Mouse (Mus musculus): Measurements from ENCODE around the gene Usf1.

The Usf1 gene

DNA sequence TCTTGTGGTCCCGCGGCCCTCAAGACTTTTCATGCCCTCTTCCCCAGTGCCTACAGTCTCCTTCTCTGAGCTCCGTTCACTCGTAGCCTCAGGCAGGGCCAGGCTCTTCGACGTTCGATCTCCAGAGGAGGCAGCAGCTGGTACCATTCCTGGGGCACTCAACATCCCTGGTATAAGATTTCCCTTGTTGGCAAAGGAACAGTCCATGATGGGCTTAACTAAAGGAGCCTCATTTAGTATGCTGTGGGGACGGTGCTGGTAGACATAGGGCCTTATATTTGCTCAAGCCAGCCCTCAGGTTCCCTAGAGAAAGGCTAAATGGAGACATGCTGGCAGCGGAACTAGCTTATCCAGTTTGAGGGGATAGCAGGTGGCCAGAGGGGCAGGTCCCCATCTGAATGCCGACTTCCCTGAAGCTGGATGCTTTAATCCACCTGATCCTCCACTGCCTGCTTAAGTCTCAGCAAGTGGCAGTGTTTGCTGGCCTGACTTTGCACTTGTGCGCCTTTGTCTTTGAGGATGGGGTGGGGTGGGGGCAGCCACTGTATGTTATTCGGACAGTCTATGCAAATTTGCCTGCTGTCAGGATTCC is 8.3 kb downstream of the Usf1 start:
- no peak for DNase-seq

DNA sequence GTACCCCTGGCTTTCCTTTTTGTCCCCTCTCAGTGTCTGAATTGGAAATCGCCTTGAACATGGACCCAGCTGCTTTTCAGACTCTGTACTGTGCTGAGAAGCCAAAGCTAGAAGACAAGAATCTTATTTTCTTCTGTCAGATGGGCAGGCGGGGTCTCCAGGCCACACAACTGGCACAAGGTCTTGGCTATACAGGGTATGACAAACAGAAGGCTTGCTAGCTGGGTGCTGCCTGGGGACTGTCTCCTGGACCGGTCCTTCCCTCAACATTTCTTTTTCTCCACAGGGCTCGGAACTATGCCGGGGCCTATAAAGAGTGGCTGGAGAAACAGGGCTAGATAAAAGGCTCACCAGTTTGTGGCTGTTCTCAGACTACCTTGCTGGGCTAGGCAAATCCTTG is 8.8 kb downstream of the Usf1 start:
- no peak for DNase-seq

DNA sequence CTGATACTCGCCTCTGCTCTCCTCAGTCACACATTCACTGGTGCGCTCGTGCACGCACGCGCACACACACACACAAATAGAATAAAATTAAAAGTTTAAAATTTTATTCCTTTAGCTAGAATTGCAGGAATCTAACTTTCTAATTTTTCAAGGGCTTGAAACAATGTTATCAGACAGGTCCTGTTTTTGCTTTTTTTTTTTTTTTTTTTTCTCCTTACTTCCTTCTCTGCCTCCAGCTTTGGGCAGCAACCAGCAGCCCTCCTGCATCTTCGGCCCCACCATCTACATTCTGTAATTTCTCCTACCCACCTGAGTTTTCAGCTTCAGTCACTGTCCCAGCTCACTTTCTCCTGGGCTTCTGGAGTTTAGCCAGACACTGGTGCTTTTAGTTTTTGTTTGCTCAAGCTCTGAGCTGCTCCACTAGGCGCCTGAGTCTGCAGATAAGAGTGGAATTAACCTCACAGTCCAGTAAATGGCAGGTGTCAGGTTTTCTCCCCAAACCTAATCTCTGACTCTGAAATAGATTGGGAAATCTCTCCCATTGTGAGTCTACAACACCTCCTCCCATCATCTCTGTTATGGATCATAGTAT is 11.5 kb downstream of the Usf1 start:
- no peak for DNase-seq

DNA sequence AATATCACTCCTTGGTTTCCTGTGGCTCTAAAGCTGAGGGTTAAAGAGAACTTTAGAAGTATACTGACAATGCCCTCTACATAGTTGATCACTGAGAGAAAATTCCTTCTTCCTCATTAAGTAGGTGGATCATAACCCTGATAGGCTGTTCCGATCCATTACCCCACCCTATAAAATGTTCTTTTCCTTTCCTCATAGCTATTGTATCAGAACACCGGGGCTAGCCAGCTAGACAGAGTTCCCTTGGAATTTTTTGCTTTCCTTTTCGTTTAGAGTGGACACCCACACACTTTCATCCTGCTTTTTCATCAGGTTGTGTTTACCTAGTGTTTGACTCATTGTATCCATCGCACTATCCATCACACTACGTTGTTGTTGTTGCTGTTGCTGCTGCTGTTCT is 13.5 kb downstream of the Usf1 start:
- no peak for DNase-seq

DNA sequence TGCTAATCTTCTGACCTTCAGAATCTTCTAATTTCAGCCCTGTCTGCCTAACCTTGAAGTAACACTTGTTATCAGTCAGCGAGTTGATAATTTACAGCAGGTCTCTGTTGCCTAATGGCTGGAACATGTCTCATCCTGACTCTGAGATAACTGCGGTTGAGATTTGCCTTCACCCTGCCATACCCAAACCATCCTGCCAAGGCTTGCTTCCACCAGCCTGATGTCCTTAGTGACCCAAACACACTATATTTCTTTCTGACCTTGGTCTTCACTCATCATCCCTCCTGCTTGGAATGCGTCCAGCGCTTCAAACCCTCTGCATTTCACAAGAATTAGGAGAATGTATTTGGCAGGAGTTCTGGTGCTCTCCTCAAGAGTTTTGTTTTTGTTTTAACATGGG is 14.0 kb downstream of the Usf1 start:
- DNase-seq = no peak

DNA sequence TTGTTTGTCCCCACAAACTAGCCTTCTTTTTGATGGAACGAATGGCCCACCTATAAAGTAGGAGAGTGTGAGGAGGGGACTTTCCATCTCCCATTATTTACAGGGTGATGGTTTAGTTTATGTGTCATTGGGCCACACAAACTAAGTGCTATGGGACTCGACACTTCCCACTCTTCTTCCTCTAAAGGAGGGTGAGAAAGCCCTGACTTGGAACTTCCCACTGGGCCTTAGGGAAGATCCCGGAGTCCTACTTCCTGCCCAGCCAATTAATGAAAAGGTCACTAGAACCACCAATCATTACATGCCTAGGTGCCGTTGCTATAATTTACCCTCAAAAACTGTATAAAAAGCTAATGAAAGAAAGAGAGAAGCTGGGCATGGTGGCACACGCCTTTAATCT is 21.0 kb downstream of the Usf1 start:
- DNase-seq = no peak

DNA sequence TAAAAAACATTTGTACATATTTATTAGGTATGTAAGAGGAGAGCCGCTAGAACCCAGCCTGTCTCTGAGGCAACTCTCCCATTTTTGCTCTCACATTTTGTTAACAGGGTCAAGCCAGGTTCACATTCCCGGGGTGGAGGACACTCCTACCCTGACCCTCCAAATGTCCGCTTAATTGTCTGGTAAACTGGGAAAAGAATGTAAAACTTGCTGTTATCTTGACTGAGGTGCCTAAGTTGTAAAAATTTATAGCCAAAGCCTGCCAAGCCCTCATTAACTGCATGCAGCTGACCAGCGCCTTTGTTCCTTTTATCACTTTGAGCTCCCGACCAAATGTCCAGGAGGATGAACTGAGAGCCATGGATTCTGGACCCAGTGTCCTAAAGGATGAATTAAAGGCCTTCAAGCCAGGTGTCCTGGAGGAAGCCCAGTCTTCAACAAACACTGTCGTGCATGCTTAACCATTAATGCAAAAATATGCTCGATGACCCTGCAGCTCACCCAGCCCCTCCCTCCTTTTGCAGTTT is 24.2 kb downstream of the Usf1 start:
- no peak for DNase-seq

DNA sequence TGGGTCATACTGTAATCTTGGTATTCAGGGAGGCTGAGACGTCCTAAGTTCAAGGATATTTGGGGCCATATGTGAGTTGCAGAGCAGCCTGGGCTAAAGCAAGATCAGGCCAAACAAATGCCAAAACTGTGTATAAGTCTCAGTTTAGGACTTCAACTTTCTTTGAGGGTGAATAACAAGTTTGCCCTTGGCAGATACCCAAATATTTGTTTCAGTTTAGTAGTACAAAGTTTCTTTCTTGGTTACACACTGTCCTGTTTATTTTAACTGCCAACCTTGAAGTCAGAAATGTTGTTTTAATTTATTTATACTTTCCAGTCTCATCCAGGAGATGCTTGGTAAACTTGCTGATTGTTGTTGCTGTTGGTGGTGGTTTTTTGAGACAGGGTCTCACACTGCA is 24.9 kb downstream of the Usf1 start:
- no peak for DNase-seq

DNA sequence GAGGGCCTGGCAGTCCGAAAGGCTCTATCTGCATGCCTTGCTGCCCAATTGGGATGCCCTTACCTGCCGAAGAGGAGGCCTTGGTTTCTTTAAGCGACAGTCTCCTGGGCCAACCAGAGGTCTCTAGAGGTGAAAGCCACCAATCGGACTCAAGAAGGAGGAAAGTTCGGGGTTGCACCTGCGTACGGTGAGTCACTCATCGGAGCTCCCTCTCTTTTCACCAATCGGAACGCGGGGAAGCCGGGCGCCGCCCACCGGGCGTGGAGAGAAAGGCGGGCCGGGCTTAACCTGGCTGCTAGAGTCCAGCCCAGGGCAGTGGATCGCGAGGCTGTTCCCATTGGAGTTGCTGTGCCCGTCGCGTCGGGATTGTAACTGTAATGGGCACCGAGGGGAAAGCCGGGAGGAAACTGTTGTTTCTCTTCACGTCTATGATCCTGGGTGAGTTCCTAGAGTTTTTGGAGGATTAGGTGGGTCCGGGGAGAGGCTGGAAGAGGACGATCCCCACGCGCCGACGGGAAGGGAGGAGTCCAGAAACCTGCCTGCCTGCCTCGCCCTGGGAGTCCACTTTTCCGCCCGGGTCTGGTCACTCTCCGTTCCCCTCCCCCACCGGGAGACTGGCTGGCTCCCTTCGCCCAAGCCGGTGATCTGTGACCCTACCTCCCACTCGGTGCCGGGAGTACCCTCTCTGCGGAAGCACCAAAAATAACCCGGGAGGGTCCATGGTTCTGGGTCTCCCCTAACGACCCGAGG is 26.3 kb downstream of the Usf1 start, which contains the start of gene F11r:
TSS of gene F11r (plus strand) at position 272 of the 750 bp plus-strand sequence.
- DNase-seq = peak; percentile 68

DNA sequence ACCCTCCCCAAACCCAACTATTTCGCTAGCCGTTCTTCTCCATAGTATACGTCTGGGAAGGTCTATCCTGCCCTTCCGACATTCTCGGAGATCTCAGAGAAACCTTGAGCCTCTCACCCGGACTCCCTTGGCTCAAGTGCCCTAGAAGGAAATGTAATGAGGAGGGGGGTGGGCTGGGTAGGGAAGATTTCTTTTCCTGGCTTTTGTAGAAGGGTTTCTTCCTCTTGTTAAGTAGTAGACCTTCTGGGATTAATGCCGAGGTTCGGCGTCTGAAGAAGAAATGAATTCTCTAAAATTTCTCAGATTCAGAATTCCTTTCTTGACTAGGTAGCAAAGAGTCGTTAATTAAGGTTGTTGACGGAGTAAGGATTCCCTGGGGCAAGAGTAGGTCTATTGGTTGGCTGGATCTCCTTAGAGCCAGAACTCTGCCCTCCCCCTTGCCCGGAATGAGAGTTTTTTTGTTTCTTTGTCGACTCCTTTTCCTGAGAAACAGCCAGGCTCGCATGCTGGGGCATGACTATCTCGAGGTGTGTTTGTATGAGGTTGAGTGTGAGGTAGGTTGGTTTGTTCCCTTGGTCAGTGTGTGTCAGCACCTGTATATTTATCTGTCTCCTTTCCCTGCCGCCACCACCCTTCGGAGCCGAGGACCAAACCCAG is 27.0 kb downstream of the Usf1 start:
- DNase-seq = peak; percentile 10

DNA sequence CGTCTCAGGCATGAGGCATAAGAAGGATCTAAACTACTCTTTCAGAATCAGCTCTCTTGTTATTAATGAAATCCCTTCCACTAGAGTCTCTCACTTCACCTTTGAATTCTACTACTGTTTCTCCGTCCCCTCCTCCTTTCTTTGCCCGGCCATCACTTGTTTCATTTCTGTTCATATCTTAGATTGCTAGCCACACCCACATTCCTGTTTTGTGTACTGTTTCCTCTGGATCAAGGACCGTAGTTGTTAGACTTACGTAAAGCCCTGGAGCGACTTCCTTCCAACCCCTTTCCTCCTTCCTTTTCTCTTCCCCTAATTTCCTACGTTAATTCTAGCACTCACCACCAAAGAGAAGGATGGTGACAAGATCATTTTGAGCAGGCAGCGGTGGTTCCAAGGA is 28.0 kb downstream of the Usf1 start:
- no peak for DNase-seq

DNA sequence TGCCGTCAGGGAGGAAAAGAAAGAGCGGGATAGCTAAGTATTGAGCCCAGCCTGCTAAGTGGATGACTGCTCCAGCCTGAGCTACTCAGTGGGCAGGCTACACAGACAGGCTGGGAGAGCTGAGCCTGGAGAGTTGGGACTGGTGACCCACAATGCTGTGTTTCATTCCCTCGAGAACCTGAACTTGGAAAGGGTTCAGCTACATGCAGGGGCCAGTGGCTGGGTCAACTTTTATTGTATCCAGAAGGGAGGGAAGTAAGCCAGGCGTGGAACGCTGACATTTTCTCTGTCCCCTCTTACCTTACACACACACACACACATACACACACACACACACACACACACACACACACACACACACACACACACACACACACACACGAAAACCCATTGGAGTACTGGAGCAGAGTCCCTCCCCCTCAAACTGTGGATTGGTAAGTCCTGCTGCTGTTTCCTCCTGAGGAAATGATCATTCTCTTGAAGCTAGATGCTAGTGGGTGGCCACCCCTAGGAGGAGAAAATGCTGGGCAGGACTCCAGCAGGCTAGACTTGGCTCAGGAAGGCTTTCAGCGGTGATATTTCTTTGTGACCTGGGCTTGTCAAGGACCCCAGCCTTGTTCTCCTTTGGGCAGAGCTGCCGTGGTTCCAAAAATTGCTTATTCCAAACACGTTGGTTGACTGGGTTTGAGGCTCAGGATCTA is 29.1 kb downstream of the Usf1 start:
- no peak for DNase-seq

DNA sequence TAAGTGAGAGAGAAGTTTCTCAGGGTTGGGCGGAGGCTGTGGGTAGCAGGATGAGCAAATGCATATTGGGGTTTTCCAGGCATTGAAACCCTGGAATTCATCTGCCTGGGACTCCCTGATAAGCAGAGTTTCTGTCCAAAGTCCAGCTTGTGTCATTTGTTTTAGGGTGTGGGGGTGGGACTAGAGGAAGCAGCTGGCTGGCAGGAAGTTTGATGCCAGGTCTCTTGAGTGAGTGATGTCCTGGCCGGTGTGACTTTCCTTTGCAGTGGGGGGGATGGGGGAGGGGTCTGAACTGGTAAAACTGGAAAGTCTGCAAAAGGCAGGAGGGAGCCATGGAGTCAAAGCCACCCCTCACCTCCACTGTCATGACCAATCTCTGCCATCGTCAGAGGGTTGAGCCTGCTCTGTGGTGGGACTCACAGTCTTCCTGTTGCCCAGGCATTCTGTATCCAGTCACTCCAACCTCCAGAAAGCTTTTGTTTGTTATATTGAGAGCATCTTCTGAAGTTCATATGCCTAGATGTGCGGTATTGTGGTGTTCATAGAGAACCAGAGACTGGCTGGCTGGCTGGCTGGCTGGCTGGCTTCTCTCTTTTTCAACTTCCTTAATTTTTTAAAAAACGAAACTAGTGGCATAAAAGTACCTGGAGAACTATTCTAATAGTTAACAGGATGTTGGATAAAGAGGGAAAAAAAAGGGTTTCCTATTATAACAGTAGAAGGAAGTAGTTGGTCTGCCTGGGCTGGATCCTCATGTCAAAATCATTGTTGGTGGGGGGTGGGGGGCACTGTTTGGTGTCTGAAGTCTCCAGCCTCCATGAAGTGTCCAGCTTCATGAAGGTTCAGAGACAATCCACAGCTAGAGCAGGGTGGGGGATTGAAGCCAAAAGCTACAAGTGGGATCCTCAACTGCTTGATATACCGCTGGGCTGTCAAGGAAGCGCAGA is 30.6 kb downstream of the Usf1 start:
- DNase-seq = no peak

DNA sequence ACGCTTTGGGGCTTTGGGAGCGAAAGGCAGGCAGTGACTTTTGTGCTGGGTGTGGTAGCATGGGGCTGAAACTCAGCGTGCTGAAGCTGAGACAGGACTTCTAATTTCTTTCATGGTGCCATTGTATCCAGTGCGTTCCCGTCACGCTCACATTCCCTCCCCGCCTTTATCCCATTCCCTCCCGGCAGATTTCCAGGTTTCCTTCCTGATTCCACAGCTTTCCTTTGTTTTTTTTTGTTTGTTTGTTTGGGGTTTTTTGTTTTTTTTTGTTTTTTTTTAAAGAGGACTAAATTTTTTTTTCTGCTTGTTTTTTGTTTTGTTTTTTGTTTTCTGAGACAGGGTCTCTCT is 31.3 kb downstream of the Usf1 start:
- DNase-seq = no peak

DNA sequence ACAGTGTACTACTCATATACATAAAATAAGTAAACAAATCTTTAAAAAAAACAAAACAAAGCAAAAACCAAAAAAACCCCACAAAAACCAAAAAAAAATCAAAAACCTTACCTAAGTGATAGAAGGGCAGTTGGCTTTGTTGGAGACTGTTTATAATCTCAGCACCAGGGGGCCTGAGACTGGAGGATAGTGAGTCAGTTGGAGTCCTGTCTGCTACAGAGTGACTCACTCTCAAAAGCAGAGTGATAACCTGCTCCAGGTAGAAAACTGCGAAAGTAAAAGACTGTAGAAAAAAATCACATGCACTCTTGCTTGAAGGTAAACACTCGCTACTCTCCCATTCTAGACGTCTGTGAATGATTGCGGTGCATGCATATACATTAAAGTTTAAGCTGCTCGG is 33.9 kb downstream of the Usf1 start:
- DNase-seq = no peak

DNA sequence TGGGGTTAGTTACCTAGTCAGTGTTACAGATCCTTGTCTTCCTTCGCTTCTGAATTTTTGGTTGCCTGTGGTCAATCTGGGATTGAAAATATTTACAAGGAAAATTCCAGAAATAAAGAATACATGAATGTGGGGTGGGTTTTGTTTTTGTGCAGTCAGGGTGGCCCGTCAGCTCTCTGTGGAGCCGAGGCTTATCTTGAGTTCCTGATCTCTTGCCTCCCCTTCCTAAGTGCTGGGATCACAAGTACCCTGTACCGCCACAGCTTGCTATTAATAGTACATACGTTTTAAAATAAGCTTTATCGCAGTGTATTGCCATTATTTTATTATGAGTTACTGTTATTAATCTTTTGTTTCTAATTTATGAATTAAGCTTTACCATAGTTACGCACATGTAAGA is 35.7 kb downstream of the Usf1 start:
- no peak for DNase-seq

DNA sequence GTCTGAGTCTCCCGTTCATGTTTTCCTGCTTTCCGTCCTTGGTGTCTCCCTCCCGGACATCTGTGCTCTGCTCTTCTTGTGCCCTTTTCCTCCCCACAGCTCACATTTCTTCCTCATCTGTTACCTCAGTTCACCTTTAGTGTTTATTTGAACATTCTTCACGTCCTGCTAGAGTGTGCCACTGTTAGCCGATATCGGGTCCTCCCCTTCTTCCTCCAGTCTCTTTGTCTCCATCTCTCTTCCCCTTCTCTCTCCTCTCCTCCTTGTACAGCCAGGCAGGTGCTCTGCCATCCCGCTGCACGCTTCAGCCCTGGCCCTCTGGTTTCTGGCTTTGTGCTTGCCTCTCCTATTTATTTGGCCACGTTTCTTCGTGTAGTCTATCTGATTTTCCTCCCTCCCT is 36.6 kb downstream of the Usf1 start:
- no peak for DNase-seq

DNA sequence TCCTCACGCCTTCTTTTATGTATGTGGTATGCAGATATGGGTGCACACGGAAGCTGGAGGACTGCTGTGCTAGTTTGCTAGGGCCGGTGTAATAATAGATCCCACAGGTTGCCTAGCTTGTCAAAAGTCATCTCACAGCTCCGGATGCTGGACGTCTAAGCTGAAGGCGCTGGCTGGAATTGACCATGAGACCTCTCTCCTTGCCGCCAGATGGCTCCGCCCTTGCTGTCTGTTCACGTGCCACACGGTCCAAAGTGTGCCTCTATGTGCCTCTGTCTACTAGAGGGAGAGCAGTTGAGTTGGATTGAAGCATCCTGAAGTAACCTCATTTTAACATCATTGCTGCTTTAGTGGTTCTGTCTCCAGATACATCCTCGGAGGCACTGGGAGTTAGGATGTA is 38.9 kb downstream of the Usf1 start:
- peak; percentile 39 for DNase-seq

DNA sequence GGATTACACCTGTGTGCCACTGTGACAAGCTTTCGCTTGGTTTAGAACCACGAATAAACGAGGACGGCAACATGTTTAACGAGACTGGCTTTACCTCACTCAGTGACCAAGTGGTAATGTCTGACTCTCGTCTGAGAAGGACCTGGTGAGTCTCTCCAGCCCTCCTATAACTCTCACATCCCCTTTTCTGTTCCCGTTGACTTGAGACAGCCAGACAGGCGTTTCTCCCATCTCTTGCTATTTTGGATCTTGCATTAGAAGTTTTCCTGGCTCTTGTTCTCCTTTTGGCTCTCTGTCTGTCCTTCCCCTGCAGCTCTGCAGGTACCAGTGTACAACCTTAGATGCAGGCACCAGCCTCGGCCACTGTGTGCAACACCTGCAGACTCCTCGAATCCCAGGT is 39.9 kb downstream of the Usf1 start:
- DNase-seq = no peak

DNA sequence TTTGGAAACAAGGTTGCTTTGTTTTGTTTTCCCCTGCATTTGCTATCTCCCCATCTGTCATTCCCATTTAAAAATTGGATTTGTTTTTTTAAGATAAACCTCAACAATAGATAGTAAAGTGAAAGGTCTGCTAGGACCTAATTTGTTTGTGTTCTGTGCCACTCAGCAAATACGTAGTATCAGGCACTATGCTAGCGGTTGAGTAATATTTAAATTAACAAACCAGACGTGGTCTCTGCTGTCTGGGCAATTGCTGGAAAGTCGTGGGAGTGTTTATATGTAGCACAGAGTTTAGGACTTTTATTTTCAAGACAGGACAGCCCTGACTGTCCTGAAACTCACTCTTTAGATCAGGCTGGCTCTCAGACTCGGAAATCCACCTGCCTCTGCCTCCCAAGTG is 41.4 kb downstream of the Usf1 start:
- no peak for DNase-seq

DNA sequence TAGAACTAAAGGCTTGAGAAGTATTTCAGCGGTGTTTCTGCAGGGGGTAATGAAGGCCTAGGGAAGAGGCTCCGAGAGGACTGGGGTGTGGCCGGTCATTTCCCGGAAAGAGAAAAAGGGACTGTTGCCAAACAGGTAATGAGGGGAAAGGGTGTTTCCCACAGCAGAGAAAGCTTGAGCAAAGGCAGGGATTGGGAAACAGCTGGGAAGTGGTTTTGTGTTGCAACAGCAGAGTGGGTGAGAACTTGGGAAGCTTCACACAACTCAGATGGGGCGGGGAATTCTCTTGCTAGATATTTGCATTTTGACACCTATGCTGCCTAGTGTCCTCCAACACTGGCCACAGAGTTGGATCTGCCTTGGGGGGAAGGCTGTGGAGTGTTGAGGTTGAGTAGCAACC is 41.8 kb downstream of the Usf1 start:
- no peak for DNase-seq

DNA sequence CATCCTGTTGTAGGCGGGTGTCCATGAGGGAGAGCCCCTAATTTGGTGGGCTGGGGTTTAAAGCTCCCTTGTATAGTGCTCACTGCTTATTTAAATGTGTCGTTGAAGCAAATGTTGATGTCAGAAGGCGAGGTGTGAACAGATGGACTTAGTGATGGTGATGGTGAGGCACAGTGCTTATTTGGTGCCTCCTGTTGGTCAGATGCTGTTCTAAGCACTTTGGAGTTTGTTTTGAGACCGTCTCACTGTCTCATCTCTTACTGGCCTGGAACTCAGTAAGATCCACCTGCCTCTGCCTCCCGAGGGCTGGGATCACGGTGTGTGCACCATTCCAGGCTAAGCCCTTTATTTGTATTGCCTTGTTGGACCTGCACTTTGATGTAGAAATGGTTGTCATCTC is 43.8 kb downstream of the Usf1 start:
- no peak for DNase-seq
